Mouse (Mus musculus) forebrain, embryonic 11.5 days (tissue): ENCODE results near the gene Kcnj5. TPM values are rescaled to one million over a fixed set of nuclear protein-coding genes. Genes with fewer than 3 reads are reported as not detected.

Experiments
- ATAC-seq: fragments of 200-750 bp; cut with Nextera tagmentation; replicated peaks from 2 replicates; pipeline ENCODE4 v1.8.0; 2017; ENCODE audit warnings: moderate TSS enrichment; ENCODE audit not compliant: low FRiP score
- DNase-seq: peaks from one replicate; pipeline ENCODE4 v3.0.0-alpha.2; 2017; ENCODE audit warnings: low spot score
- H3K27ac ChIP-seq: fragments of 300-500 bp; sonication (generic); 2 replicates; pipeline ENCODE4 v1.5.1; 2014; ENCODE audit warnings: low read depth, low read length
- H3K27me3 ChIP-seq: fragments of 300-500 bp; sonication (generic); 2 replicates; pipeline ENCODE4 v1.6.1; 2014; ENCODE audit warnings: mild to moderate bottlenecking, low read length, mixed read lengths; ENCODE audit not compliant: control insufficient read depth, insufficient read depth
- H3K36me3 ChIP-seq: fragments of 300-500 bp; sonication (generic); 2 replicates; pipeline ENCODE4 v1.6.1; 2014; ENCODE audit warnings: mild to moderate bottlenecking, low read length, moderate library complexity, mixed read lengths; ENCODE audit not compliant: control insufficient read depth, insufficient read depth
- H3K4me1 ChIP-seq: fragments of 300-500 bp; sonication (generic); replicated peaks from 2 replicates; pipeline ENCODE4 v1.6.1; 2014; ENCODE audit warnings: low read length, mixed read lengths; ENCODE audit not compliant: control insufficient read depth, insufficient read depth
- H3K4me2 ChIP-seq: fragments of 300-500 bp; sonication (generic); 2 replicates; pipeline ENCODE4 v1.6.1; 2014; ENCODE audit warnings: low read depth, mild to moderate bottlenecking, low read length, moderate library complexity, mixed read lengths; ENCODE audit not compliant: severe bottlenecking
- H3K4me3 ChIP-seq: fragments of 300-500 bp; sonication (generic); 2 replicates; pipeline ENCODE4 v1.5.1; 2014; ENCODE audit warnings: low read depth, low read length
- H3K9ac ChIP-seq: fragments of 300-500 bp; sonication (generic); 2 replicates; pipeline ENCODE4 v1.6.1; 2014; ENCODE audit warnings: low read length
- H3K9me3 ChIP-seq: fragments of 300-500 bp; sonication (generic); 2 replicates; pipeline ENCODE4 v1.6.1; 2016; ENCODE audit warnings: low read length, mixed read lengths; ENCODE audit not compliant: control insufficient read depth
- WGBS: fragments of 180-500 bp; shearing (Covaris S2); extraction: QIAGEN DNeasy Blood & Tissue Kit; methylation state at CpG from one replicate; pipeline ENCODE4 v1.1.7; 2014; 5-methylcytosine and 5-hydroxymethylcytosine counted together
- polyA plus RNA-seq: library from polyadenylated mRNA; unstranded; fragments of >200 nt; fragmentation: Nextera tagmentation; extraction: Ambion mirVana; gene quantifications from 2 replicates; pipeline ENCODE4 v1.2.1, GENCODE M21; 2014

Gene Kcnj5
- polyA plus RNA-seq, 1 experiment from 2014 or later, result 0.88 TPM

GRCm38 (mm10) chr9:32372202-32372601 is 28.1 kb upstream of the Kcnj5 start, which contains the start of gene Kcnj1:
Gene Kcnj1 (plus strand): TSS chr9:32372493.
- ATAC-seq (no peak), DNase-seq (no peak)
- H3K4me1 ChIP-seq, result peaks cover 4% of the 10 kb centered on the region; the same call in 1 of the 2 replicates
- H3K4me2 ChIP-seq, result no peak within 1 kb of the TSS
- no peaks in the 10 kb centered on the region for H3K36me3 ChIP-seq
- no peak within 1 kb of the TSS for H3K4me3 ChIP-seq
- H3K9me3 ChIP-seq, result no peaks in the 10 kb centered on the region
- no peak within 1 kb of the TSS for H3K27ac ChIP-seq
- WGBS, result 88% methylated on average over 6 of the region's 6 CpGs
- H3K9ac ChIP-seq, result no peak within 1 kb of the TSS
- H3K27me3 ChIP-seq, result no peaks in the 10 kb centered on the region

GRCm38 (mm10) chr9:32369388-32369787 is 25.2 kb upstream of the Kcnj5 start:
- no peak for DNase-seq
- 32% methylated on average over 6 of the region's 6 CpGs for WGBS

GRCm38 (mm10) chr9:32368812-32369211 is 24.7 kb upstream of the Kcnj5 start:
- Histone ChIP-seq H3K27me3 (no peaks in the 10 kb centered on the region), H3K27ac (no peak overlapping the region), H3K4me3 (no peak overlapping the region), H3K9ac (no peak overlapping the region), H3K36me3 (no peaks in the 10 kb centered on the region), H3K4me2 (no peak overlapping the region), H3K9me3 (no peaks in the 10 kb centered on the region), H3K4me1 (peaks cover 4% of the 10 kb centered on the region; the same call in 1 of the 2 replicates)
- WGBS, result 45% methylated on average over 2 of the region's 2 CpGs
- DNase-seq (no peak), ATAC-seq (no peak)

More at GRCm38 (mm10) chr9:32369388-32369787, 25.2 kb upstream of the Kcnj5 start:
- H3K9me3 ChIP-seq, result no peaks in the 10 kb centered on the region
- H3K4me3 ChIP-seq, result no peak overlapping the region
- H3K27ac ChIP-seq, result no peak overlapping the region
- peaks cover 4% of the 10 kb centered on the region; the same call in 1 of the 2 replicates for H3K4me1 ChIP-seq
- no peaks in the 10 kb centered on the region for H3K36me3 ChIP-seq
- no peaks in the 10 kb centered on the region for H3K27me3 ChIP-seq
- no peak for ATAC-seq
- H3K9ac ChIP-seq, result no peak overlapping the region
- no peak overlapping the region for H3K4me2 ChIP-seq

- no peaks in the 10 kb centered on the region for H3K27me3 ChIP-seq
- no peaks in the 10 kb centered on the region for H3K9me3 ChIP-seq
- no peak overlapping the region for H3K9ac ChIP-seq
- DNase-seq (no peak), ATAC-seq (no peak)
- H3K36me3 ChIP-seq, result no peaks in the 10 kb centered on the region
- H3K4me2 ChIP-seq, result no peak overlapping the region
- H3K27ac ChIP-seq, result no peak overlapping the region
- H3K4me3 ChIP-seq, result no peak overlapping the region
- WGBS, result 86% methylated on average over 1 of the region's 1 CpGs
- H3K4me1 ChIP-seq, result no peaks in the 10 kb centered on the region
These were observed 16.6 kb upstream of the Kcnj5 start for GRCm38 (mm10) chr9:32360770-32361169.

- H3K27ac ChIP-seq, result no peak overlapping the region
- ATAC-seq (no peak), DNase-seq (peak; percentile 74)
- H3K4me2 ChIP-seq, result no peak overlapping the region
- H3K4me3 ChIP-seq, result no peak overlapping the region
- no peaks in the 10 kb centered on the region for H3K9me3 ChIP-seq
- no peak overlapping the region for H3K9ac ChIP-seq
- peaks cover 27% of the 10 kb centered on the region for H3K27me3 ChIP-seq
- 4% methylated on average over 6 of the region's 6 CpGs for WGBS
- H3K4me1 ChIP-seq, result no peaks in the 10 kb centered on the region
- H3K36me3 ChIP-seq, result no peaks in the 10 kb centered on the region
These were observed 6.2 kb upstream of the Kcnj5 start for GRCm38 (mm10) chr9:32350332-32350731.

GRCm38 (mm10) chr9:32349344-32349743 is 5.2 kb upstream of the Kcnj5 start:
- H3K4me1 ChIP-seq, result no peaks in the 10 kb centered on the region
- WGBS, result 87% methylated on average over 10 of the region's 10 CpGs
- H3K9me3 ChIP-seq, result no peaks in the 10 kb centered on the region
- no peak for DNase-seq
- H3K4me3 ChIP-seq, result no peak overlapping the region
- no peak overlapping the region for H3K9ac ChIP-seq
- H3K27me3 ChIP-seq, result peaks cover 37% of the 10 kb centered on the region
- ATAC-seq, result no peak
- H3K27ac ChIP-seq, result no peak overlapping the region
- H3K36me3 ChIP-seq, result no peaks in the 10 kb centered on the region
- H3K4me2 ChIP-seq, result no peak overlapping the region

- H3K4me2 ChIP-seq, result no peak overlapping the region
- H3K9ac ChIP-seq, result no peak overlapping the region
- no peak for DNase-seq
- no peak for ATAC-seq
- no peak overlapping the region for H3K4me3 ChIP-seq
- no peak overlapping the region for H3K27ac ChIP-seq
- H3K27me3 ChIP-seq, result peaks cover 50% of the 10 kb centered on the region
- no peaks in the 10 kb centered on the region for H3K4me1 ChIP-seq
- 58% methylated on average over 8 of the region's 8 CpGs for WGBS
- H3K9me3 ChIP-seq, result no peaks in the 10 kb centered on the region
- no peaks in the 10 kb centered on the region for H3K36me3 ChIP-seq
These were observed 3.9 kb upstream of the Kcnj5 start for GRCm38 (mm10) chr9:32348096-32348495.

GRCm38 (mm10) chr9:32344489-32344888 is 339 bp upstream of the Kcnj5 start:
- Histone ChIP-seq H3K27ac (no peak overlapping the region), H3K9ac (peak overlapping the region; percentile 37; the same call in 1 of the 2 replicates), H3K9me3 (no peaks in the 10 kb centered on the region), H3K4me3 (peak overlapping the region; percentile 25), H3K4me1 (no peaks in the 10 kb centered on the region), H3K36me3 (no peaks in the 10 kb centered on the region), H3K4me2 (peak overlapping the region; percentile 55), H3K27me3 (peaks cover 61% of the 10 kb centered on the region)
- WGBS, result 2% methylated on average over 21 of the region's 21 CpGs
- DNase-seq, result no peak
- 0 out of 2 replicates have a peak, but pooled peaks have one; percentile 14 for ATAC-seq

GRCm38 (mm10) chr9:32342929-32343328 is 1.2 kb downstream of the Kcnj5 start:
- no peak overlapping the region for H3K4me2 ChIP-seq
- peaks cover 46% of the 10 kb centered on the region for H3K27me3 ChIP-seq
- no peaks in the 10 kb centered on the region for H3K4me1 ChIP-seq
- H3K9me3 ChIP-seq, result no peaks in the 10 kb centered on the region
- H3K4me3 ChIP-seq, result no peak overlapping the region
- no peak overlapping the region for H3K27ac ChIP-seq
- ATAC-seq, result no peak
- 16% methylated on average over 8 of the region's 8 CpGs for WGBS
- peak; percentile 47 for DNase-seq
- H3K36me3 ChIP-seq, result no peaks in the 10 kb centered on the region
- no peak overlapping the region for H3K9ac ChIP-seq
